Mouse (Mus musculus) gastrocnemius, postnatal 10 days (tissue): ENCODE results near the gene Rhox8. TPM values are rescaled to one million over a fixed set of nuclear protein-coding genes. Genes with fewer than 3 reads are reported as not detected.
"Not testable (repeated sequence)": the region's sequence is repeated elsewhere in the genome, so short reads cannot be mapped to it uniquely, and the experiment has no call there.

ENCODE experiments used
- DNase-seq: peaks from one replicate; pipeline ENCODE4 v3.0.0; 2021; ENCODE audit warnings: mixed read lengths
- long read RNA-seq, 2 experiments: library from polyadenylated mRNA; stranded (forward); transcript quantifications; one replicate each; pipeline ENCODE4 v2.0.0; 2021
- total RNA-seq, 2 experiments: library from RNA; stranded (reverse); gene quantifications; 2 replicates each; pipeline ENCODE4 v1.2.3; 2021

Rhox8 gene
- not detected for total RNA-seq
- long read RNA-seq, experiment 1, result 0 reads
- long read RNA-seq, experiment 2, result 0 reads

DNA sequence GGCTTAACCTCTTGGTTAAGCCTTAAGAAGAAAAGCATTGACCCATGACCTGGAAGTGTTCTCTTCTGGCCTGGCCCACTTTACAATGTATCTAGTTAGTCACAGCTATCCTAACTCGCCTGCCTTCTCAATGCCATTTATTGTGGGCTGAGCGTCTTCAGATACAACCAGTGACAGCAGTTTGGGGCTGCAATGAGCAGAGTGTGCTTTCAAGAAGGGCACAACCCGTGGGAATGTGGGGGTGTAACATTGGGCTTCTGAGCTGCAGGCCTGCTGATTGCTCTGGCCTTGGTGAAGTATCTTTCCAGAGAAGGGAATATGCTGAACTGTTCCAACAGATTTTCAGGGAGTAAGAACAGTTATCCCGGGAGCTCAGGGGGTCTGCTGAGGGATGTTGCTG lies at the start of gene Rhox8:
Rhox8 (minus strand) TSS at position 101 of the 400 bp plus-strand sequence.
- DNase-seq, result no peak

DNA sequence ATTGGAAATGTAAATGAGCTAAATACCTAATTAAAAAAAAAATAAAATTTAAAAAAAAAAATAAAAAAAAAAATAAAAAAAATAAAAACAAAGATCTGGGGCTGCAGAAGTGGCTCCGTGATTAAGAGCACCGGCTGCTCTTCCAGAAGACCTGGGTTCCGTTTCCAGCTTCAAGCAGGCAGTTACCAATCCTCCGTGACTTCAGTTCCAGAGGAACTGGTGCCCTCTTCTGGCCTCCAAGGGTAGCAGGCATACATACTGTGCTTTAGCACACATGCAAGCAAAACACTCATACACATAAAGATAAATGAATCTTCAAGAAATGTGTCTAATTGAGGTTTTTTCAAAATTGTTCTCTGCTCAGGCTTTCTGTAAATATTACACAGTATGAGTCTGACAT lies 37.6 kb upstream of the Rhox8 start:
- DNase-seq, result no peak

DNA sequence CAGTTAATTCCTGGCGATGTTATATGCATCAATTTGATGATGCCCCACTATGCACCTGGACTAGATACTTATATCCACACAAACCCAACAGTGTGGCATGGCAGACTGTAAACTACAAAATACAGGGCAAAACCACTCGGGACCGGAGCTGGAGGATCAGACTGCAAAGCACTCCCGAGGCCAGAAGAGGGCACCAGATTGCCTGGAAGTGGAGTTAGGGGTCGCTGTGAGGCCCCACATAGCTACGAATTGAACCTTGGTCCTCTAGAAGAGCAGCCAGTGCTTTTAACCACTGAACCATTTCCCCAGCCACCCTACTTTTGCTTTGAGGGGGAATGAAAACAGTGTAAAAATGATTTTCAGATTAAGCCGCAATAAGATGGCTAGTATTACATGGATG lies 29.8 kb upstream of the Rhox8 start:
- DNase-seq, result no peak

DNA sequence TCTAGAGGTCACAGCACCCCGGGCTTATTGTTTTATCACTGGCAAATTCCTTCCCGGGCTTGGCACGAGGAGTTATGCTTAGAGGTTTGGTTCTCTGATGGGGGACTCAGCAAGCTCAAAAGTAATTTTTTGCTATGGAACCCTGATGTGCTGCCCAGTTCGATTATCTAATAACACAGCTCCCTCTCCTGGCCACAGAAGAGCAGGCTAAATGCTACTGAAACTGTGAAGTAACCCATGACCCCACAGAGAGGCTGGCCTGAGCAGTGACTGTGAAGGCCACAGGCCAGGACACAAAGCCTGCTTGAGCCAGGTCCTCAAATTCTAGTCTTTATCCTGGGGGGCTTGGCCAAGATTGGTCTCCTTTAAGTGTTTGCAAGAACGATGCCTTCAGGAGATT lies 25.0 kb upstream of the Rhox8 start:
- DNase-seq, result no peak

DNA sequence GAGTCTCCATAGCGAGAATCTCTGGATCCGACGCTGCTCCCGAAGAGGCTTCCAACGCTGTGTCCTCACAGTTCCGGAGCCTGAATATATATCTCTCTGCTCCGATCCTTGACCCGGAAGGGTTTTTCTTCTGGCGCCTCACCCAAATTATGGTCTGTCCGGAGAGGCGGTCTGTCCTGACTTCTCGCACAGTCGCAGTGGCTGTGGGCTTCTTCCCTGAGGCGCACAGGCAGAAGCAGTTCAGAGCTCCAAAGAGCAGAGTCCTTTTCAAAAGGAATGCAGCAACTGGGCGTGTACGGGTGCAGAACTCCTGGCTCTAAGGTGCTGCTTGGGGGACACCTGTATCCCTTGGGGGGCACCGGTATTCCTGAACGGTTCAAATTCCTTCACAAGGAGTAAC lies 22.9 kb upstream of the Rhox8 start, which contains the start of gene Rhox9:
Rhox9 (minus strand) TSS at position 101 of the 400 bp plus-strand sequence.
- DNase-seq, result not testable (repeated sequence)

DNA sequence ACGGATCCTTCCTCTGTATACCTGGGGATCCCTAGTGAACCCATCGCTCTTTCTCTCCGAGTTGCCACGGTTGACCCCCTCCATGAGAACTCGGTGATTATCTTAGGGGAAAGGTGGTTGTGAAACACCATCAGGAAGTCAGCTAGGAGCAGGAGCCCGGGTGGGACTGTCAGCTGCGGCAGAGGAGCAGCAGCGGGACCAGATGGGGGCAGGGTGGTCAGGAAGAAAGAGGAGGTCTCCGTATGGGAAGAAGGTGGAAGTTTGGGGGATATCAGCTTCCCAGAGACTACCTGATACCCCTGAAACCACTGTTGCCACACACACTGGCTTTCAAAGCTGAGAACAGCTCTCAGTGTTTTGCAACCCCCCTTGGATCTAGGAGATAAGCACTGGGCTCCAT lies 18.4 kb upstream of the Rhox8 start, which contains the start of gene Rhox7b:
Rhox7b (minus strand) TSS at position 101 of the 400 bp plus-strand sequence.
- not testable (repeated sequence) for DNase-seq

DNA sequence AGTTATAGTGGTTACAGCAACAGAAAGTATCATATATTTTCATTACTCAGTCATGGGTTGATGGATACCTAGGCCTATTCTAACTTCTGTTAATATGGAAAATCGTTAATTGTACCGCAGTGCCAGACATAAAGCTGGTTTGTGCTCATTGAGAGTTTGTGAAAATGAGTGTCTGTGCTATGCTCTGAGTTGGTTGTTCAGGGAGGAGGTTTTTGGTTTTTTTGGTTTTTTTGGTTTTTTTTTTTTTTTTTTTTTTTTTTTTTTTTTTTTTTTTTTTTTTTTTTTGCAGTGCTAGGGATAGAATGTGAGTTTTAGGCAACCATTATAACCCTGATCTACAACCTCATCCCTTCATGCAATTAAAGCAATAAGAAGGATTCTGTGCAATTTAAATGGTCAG lies 7.1 kb downstream of the Rhox8 start:
- DNase-seq, result no peak

DNA sequence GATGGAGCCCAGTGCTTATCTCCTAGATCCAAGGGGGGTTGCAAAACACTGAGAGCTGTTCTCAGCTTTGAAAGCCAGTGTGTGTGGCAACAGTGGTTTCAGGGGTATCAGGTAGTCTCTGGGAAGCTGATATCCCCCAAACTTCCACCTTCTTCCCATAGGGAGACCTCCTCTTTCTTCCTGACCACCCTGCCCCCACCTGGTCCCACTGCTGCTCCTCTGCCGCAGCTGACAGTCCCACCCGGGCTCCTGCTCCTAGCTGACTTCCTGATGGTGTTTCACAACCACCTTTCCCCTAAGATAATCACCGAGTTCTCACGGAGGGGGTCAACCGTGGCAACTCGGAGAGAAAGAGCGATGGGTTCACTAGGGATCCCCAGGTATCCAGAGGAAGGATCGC lies 47.4 kb downstream of the Rhox8 start, which contains the start of gene Rhox7a:
Rhox7a (plus strand) TSS at position 301 of the 400 bp plus-strand sequence.
- not testable (repeated sequence) for DNase-seq

DNA sequence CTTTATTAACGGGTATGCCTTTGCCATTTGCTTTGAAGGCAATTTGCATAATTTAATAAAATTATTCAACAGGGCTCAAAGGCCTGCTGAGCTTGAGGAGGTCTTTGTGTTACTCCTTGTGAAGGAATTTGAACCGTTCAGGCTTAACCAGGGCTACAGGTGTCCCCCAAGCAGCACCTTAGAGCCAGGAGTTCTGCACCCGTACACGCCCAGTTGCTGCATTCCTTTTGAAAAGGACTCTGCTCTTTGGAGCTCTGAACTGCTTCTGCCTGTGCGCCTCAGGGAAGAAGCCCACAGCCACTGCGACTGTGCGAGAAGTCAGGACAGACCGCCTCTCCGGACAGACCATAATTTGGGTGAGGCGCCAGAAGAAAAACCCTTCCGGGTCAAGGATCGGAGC lies 52.1 kb downstream of the Rhox8 start, which contains the start of gene Rhox6:
Rhox6 (plus strand) TSS at position 301 of the 400 bp plus-strand sequence.
- DNase-seq, result not testable (repeated sequence)

Other genes with a start within 250 kb of the Rhox8 start
- not detected for gene Rhox2g, start 235.5 kb downstream of the Rhox8 start, total RNA-seq
- not detected for gene Rhox4g, start 227.6 kb downstream of the Rhox8 start, total RNA-seq
- gene Rhox3h, start 210.2 kb downstream of the Rhox8 start, total RNA-seq, result not detected
- gene Rhox2h, start 205.7 kb downstream of the Rhox8 start, total RNA-seq, result not detected
- gene Rhox5, start 74.1 kb downstream of the Rhox8 start, total RNA-seq, result not detected
- gene Rhox6, start 52.0 kb downstream of the Rhox8 start, total RNA-seq, result not detected
- not detected for gene Rhox7a, start 47.3 kb downstream of the Rhox8 start, total RNA-seq
- not detected for gene Rhox7b, start 18.3 kb upstream of the Rhox8 start, total RNA-seq
- not detected for gene Rhox9, start 22.8 kb upstream of the Rhox8 start, total RNA-seq
- not detected for gene Btg1-ps1, start 139.9 kb upstream of the Rhox8 start, total RNA-seq
- not detected for gene Btg1-ps2, start 164.2 kb upstream of the Rhox8 start, total RNA-seq
- gene Rhox10, start 187.5 kb upstream of the Rhox8 start, total RNA-seq, result not detected
- not detected for gene Rhox11, start 206.2 kb upstream of the Rhox8 start, total RNA-seq
- gene Rhox12, start 232.0 kb upstream of the Rhox8 start, total RNA-seq, result not detected
- gene Rhox13, start 242.3 kb upstream of the Rhox8 start, total RNA-seq, result not detected